Comparison of ENCODE assay signal across 10 mouse cellular contexts in the genomic region with DNA sequence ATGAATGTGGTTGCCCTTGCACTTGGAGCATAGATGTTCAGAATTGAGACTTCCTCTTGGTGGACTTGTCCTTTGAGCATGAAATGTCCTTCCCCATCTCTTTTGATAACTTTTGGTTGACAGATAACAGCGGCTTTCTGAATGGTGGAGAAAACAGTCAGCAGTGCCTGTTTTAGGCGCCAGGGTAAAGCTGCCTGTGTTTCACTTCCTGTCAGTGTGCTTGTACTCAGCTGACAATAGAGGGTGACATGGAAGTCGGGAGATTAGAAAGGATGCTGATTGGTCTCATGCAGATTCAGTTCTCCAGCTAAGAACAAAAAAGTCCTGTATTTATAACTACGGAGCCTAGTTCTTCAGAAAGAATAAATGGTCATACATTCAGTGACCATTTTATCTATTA.
DNase-seq lines count a peak whose midpoint lies in the region; ATAC-seq and TF ChIP-seq lines count a peak whose summit lies in the region.
"Had no signal": no experiment of that assay in that cellular context is flagged by ENCODE, and none has a peak within 500 bp of the region (broad histone marks: within the 10 kb centered on the region; RNA-seq: fewer than 3 reads in every experiment).

No protein-coding gene starts in this region.

- no peak for TF ChIP-seq POLR2A in liver, adult 2 months (IDR thresholded peaks at IDR 0.05; ENCODE audit: extremely low read depth, insufficient read depth, low read length)

- H3K79me2 ChIP-seq in liver, adult 2 months (ENCODE audit: control insufficient read depth, insufficient read depth, low read length) = no peaks in the 10 kb centered on the region; the same call in 1 of the 2 replicates

- H3K9ac ChIP-seq in liver, adult 2 months (ENCODE audit: low read depth, low read length) = no peak overlapping the region
- no peak overlapping the region for H3K9ac ChIP-seq in liver, embryonic 12.5 days
- H3K9ac ChIP-seq in midbrain, embryonic 16.5 days (ENCODE audit: low read depth, low read length) = no peak overlapping the region
- H3K9ac ChIP-seq: hindbrain, embryonic 15.5 days; neural tube, embryonic 13.5 days had no signal

- no peak for ATAC-seq in liver, embryonic 12.5 days
- ATAC-seq in common myeloid progenitor, adult 5-6 weeks (replicated peaks; ENCODE audit: low read depth, poor library complexity, severe bottlenecking) = peak; percentile 93
- peak; percentile 97 for ATAC-seq in monocyte, adult 5-6 weeks (replicated peaks; ENCODE audit: insufficient number of reproducible peaks, low FRiP score, low TSS enrichment, poor library complexity, severe bottlenecking)
- no peak for ATAC-seq in midbrain, embryonic 16.5 days

- no peak overlapping the region for H3K27ac ChIP-seq in liver, adult 2 months (replicated peaks; ENCODE audit: insufficient read depth, low read depth, low read length)
- no peak overlapping the region for H3K27ac ChIP-seq in liver, embryonic 12.5 days
- no peak overlapping the region for H3K27ac ChIP-seq in midbrain, embryonic 16.5 days (ENCODE audit: low read length)
- no peak overlapping the region for H3K27ac ChIP-seq in limb, embryonic 10.5 days
- H3K27ac ChIP-seq: hindbrain, embryonic 15.5 days; neural tube, embryonic 13.5 days had no signal

- no peak overlapping the region for H3K4me3 ChIP-seq in liver, adult 2 months (ENCODE audit: insufficient read depth, low read depth, low read length)
- H3K4me3 ChIP-seq in liver, embryonic 12.5 days = no peak overlapping the region
- no peak overlapping the region for H3K4me3 ChIP-seq in midbrain, embryonic 16.5 days (ENCODE audit: low read depth, low read length)
- no peak overlapping the region for H3K4me3 ChIP-seq in limb, embryonic 10.5 days
- H3K4me3 ChIP-seq: hindbrain, embryonic 15.5 days; neural tube, embryonic 13.5 days had no signal

- no peaks in the 10 kb centered on the region for H3K36me3 ChIP-seq in liver, adult 2 months (ENCODE audit: control insufficient read depth, insufficient read depth, low read length)
- H3K36me3 ChIP-seq in liver, embryonic 12.5 days = peaks cover 20% of the 10 kb centered on the region
- H3K36me3 ChIP-seq in midbrain, embryonic 16.5 days (ENCODE audit: control insufficient read depth, insufficient read depth, low read length) = no peaks in the 10 kb centered on the region
- peaks cover 4% of the 10 kb centered on the region; the same call in 1 of the 2 replicates for H3K36me3 ChIP-seq in limb, embryonic 10.5 days
- H3K36me3 ChIP-seq: hindbrain, embryonic 15.5 days; neural tube, embryonic 13.5 days had no signal

- H3K4me2 ChIP-seq in liver, embryonic 12.5 days = no peak overlapping the region
- no peak overlapping the region for H3K4me2 ChIP-seq in midbrain, embryonic 16.5 days (ENCODE audit: low read length)
- H3K4me2 ChIP-seq: hindbrain, embryonic 15.5 days; neural tube, embryonic 13.5 days had no signal

- H3K4me1 ChIP-seq in liver, adult 2 months (ENCODE audit: control insufficient read depth, insufficient read depth, low read length) = no peaks in the 10 kb centered on the region
- H3K4me1 ChIP-seq in liver, embryonic 12.5 days = peaks cover 4% of the 10 kb centered on the region
- H3K4me1 ChIP-seq in midbrain, embryonic 16.5 days (ENCODE audit: control insufficient read depth, insufficient read depth, low read length) = no peaks in the 10 kb centered on the region
- no peaks in the 10 kb centered on the region for H3K4me1 ChIP-seq in limb, embryonic 10.5 days
- H3K4me1 ChIP-seq: hindbrain, embryonic 15.5 days had no signal

- TF ChIP-seq CTCF in liver, adult 2 months (IDR thresholded peaks at IDR 0.05; ENCODE audit: low read depth, low read length) = no peak

- H3K27me3 ChIP-seq in liver, adult 2 months (ENCODE audit: control insufficient read depth, insufficient read depth, low read length) = no peaks in the 10 kb centered on the region
- no peaks in the 10 kb centered on the region for H3K27me3 ChIP-seq in liver, embryonic 12.5 days (replicated peaks)
- no peaks in the 10 kb centered on the region for H3K27me3 ChIP-seq in midbrain, embryonic 16.5 days (ENCODE audit: control insufficient read depth, insufficient read depth, low read depth, low read length)
- H3K27me3 ChIP-seq in limb, embryonic 10.5 days (ENCODE audit: low read depth, poor library complexity, severe bottlenecking) = no peaks in the 10 kb centered on the region
- H3K27me3 ChIP-seq: hindbrain, embryonic 15.5 days; neural tube, embryonic 13.5 days had no signal

- H3K9me3 ChIP-seq in liver, embryonic 12.5 days (replicated peaks) = 0 out of 2 replicates have a peak, but pooled peaks cover 12% of the 10 kb centered on the region
- H3K9me3 ChIP-seq in midbrain, embryonic 16.5 days (replicated peaks; ENCODE audit: control insufficient read depth, low read length, poor library complexity, severe bottlenecking) = no peaks in the 10 kb centered on the region; the same call in 1 of the 2 replicates
- no peaks in the 10 kb centered on the region for H3K9me3 ChIP-seq in limb, embryonic 10.5 days (replicated peaks)
- H3K9me3 ChIP-seq: hindbrain, embryonic 15.5 days; neural tube, embryonic 13.5 days had no signal

- DNase-seq in liver, adult 2 months (ENCODE audit: extremely low read depth, low read depth, low spot score) = peak; percentile 33
- peak; percentile 13 for DNase-seq in heart, postnatal 4 days
- DNase-seq in limb, embryonic 10.5 days (ENCODE audit: low spot score) = no peak
- no peak for DNase-seq in gastrocnemius, adult 8-10 months (ENCODE audit: low spot score in 2 of 2)

- 76% methylated on average over 4 of the region's 4 CpGs for WGBS in liver, adult 2 months
- WGBS in liver, embryonic 12.5 days (ENCODE audit: insufficient replicate concordance) = 37% methylated on average over 4 of the region's 4 CpGs
- 64% methylated on average over 4 of the region's 4 CpGs for WGBS in midbrain, embryonic 16.5 days
- 84% methylated on average over 4 of the region's 4 CpGs for WGBS in limb, embryonic 10.5 days

Comparison
In these comparisons a context has a peak if more than half of its experiments do, and no peak if none do; other contexts are left out.
1. DNase-seq: peak in liver, adult 2 months (single experiment) and heart, postnatal 4 days (single experiment); none in limb, embryonic 10.5 days (single experiment) and gastrocnemius, adult 8-10 months (0 of 2).
2. ATAC-seq: peak in common myeloid progenitor, adult 5-6 weeks (single experiment) and monocyte, adult 5-6 weeks (single experiment); none in liver, embryonic 12.5 days (single experiment) and midbrain, embryonic 16.5 days (single experiment).